Mouse (Mus musculus): ENCODE results near the gene Olfr492. TPM values are rescaled to one million over a fixed set of nuclear protein-coding genes. Genes with fewer than 3 reads are reported as not detected.

Gene Olfr492
- total RNA-seq (2021), result not detected
- long read RNA-seq, result 0 reads

DNA sequence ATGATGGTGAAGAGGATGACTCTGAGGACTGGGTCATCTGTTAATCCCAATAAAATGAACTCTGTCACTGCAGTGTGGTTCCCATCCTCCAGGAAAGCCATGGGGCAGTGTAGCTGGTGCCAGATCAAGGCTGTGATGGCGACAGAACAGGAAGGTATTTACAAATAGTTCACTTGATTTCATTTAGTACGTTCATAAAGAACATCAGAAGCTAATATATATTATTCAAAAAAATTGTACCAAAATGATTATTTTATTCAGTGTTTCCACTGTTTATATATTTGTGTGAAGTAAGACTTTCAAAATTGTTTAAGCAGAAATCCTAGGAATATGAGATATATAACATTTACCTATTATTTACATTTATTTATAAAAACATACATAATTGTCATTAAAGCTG, at the start of gene Olfr492:
Gene Olfr492, minus strand, starts transcription at position 101 of the 400 bp plus-strand sequence.
- no peak for DNase-seq (ENCODE audit: low spot score in 2 of 2)

DNA sequence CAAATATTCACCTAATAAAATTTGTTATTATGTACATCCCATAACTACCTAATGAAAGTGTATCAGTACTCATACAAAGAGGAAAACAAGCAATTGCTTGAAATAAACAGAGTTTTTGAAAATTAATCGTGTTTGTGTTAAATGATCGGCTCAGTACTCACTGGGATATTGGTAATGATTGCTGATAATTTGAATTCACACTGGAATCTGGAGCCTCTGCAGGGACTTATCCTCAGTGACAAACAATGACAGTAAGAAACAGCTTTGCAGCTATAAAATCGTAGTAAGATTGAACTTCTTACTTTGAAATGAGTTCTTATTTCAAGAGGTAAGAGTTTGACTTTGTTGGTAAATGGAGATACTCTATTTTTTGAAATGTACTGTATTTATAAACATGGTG, 41.6 kb upstream of the Olfr492 start, which contains the start of gene Olfr494:
Gene Olfr494, plus strand, starts transcription at position 301 of the 400 bp plus-strand sequence.
- DNase-seq (ENCODE audit: low spot score in 2 of 2), result no peak

DNA sequence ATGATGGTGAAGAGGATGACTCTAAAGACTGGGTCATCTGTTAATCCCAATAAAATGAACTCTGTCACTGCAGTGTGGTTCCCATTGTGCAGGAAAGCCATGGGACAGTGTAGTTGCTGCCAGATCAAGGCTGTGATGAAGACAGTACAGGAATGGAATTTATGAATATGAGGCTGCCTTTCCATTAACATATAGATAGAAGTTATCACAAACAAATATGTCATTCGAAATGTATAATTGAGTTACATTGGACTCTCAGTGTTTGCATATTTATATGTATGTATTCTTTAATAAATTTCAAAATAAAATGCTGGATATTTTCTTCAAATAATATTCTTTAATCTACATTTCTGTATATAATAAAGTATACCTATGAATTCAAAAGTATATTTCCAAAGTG, 23.4 kb upstream of the Olfr492 start, which contains the start of gene Olfr493:
Gene Olfr493, minus strand, starts transcription at position 101 of the 400 bp plus-strand sequence.
- no peak for DNase-seq (ENCODE audit: low spot score in 2 of 2)

DNA sequence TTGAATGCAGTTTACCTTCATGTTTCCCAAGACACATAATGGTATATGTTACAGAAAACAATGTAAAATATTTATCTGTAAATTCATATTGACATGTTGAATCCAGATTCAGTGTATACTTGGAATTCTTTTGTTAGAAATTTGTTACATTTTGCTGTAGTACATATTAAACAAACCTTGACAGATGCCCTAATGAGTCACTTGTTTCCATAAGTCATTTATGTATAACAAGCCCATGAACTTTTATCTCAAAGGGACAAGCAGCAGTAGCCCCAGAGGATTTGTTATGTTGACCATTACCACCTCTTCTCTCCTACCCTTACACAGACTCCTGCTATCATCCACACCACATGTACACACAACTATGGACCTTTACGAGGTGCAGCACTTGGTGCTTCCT, 10.3 kb downstream of the Olfr492 start, which contains the start of gene Olfr491:
Gene Olfr491, plus strand, starts transcription at position 301 of the 400 bp plus-strand sequence.
- DNase-seq (ENCODE audit: low spot score in 2 of 2), result no peak

DNA sequence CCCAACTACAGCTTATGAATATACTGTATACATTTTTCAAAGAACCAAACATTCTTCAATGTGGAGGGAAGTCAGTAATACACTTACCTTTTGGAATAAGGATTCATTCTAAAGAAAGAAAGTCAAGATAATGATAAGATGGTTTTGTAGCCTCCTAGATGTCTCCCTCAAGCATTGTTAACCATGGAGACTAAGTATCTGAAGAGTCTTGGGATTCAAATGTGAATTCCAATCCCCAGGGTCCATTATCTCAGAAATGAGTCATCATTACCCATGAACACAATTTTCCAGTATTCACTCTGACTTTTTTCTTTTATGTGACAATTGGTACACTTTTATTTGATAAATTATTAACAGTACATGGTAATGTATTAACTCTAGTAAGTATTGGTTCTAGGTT, 34.6 kb downstream of the Olfr492 start, which contains the start of gene Olfr490:
Gene Olfr490, minus strand, starts transcription at position 101 of the 400 bp plus-strand sequence.
- DNase-seq (ENCODE audit: low spot score in 2 of 2), result no peak

Other genes with a start within 250 kb of the Olfr492 start
- not detected for gene Olfr481, start 243.8 kb downstream of the Olfr492 start, total RNA-seq (2021)
- gene Olfr482, start 226.1 kb downstream of the Olfr492 start, total RNA-seq (2021), result 1 to 10 TPM; 2.1 TPM
- gene Olfr483, start 222.8 kb downstream of the Olfr492 start, total RNA-seq (2021), result not detected
- gene Olfr484, start 196.2 kb downstream of the Olfr492 start, total RNA-seq (2021), result not detected
- gene Olfr485, start 163.8 kb downstream of the Olfr492 start, total RNA-seq (2021), result not detected
- gene Olfr486, start 150.9 kb downstream of the Olfr492 start, total RNA-seq (2021), result not detected
- gene Olfr487, start 109.0 kb downstream of the Olfr492 start, total RNA-seq (2021), result not detected
- not detected for gene Olfr488, start 65.3 kb downstream of the Olfr492 start, total RNA-seq (2021)
- gene Olfr490, start 34.7 kb downstream of the Olfr492 start, total RNA-seq (2021), result not detected
- not detected for gene Olfr491, start 10.2 kb downstream of the Olfr492 start, total RNA-seq (2021)
- gene Olfr493, start 23.3 kb upstream of the Olfr492 start, total RNA-seq (2021), result not detected
- not detected for gene Olfr494, start 41.7 kb upstream of the Olfr492 start, total RNA-seq (2021)
- not detected for gene Olfr495, start 69.5 kb upstream of the Olfr492 start, total RNA-seq (2021)
- not detected for gene Olfr497, start 96.7 kb upstream of the Olfr492 start, total RNA-seq (2021)
- gene Olfr498, start 141.7 kb upstream of the Olfr492 start, total RNA-seq (2021), result not detected
- gene Olfr502, start 201.4 kb upstream of the Olfr492 start, total RNA-seq (2021), result not detected
- not detected for gene Olfr503, start 220.9 kb upstream of the Olfr492 start, total RNA-seq (2021)
- not detected for gene Olfr504, start 242.1 kb upstream of the Olfr492 start, total RNA-seq (2021)